Mouse (Mus musculus) lung, postnatal 10 days (tissue): ENCODE measurements at regions not wholly inside any gene's neighbourhood (a gene's known extent, or its start where the extent isn't known, plus 50 kb on each side); places are given as distances from the start of the nearest gene placed in this dataset.

ENCODE experiments used
- DNase-seq: peaks from one replicate; pipeline ENCODE4 v3.0.0; 2021

GRCm38 (mm10) chr1:189990046-189990622 is 68.0 kb upstream of the Smyd2 start:
- DNase-seq: no peak

GRCm38 (mm10) chr1:189989376-189989775 is 67.2 kb upstream of the Smyd2 start:
- no peak for DNase-seq

GRCm38 (mm10) chr1:189988864-189989263 is 66.7 kb upstream of the Smyd2 start:
- DNase-seq: no peak

- no peak for DNase-seq
These were observed 63.5 kb upstream of the Smyd2 start for GRCm38 (mm10) chr1:189985516-189986205.

- no peak for DNase-seq
These were observed 56.1 kb upstream of the Smyd2 start for GRCm38 (mm10) chr1:189978244-189978643.

- DNase-seq: no peak
These were observed 53.5 kb upstream of the Smyd2 start for GRCm38 (mm10) chr1:189975660-189976059.

GRCm38 (mm10) chr1:189972790-189973406 is 50.7 kb upstream of the Smyd2 start:
- DNase-seq: peak; percentile 92
